Mouse (Mus musculus) E14TG2a.4 (cell line): ENCODE measurements at regions not wholly inside any gene's neighbourhood (a gene's known extent, or its start where the extent isn't known, plus 50 kb on each side); places are given as distances from the start of the nearest gene placed in this dataset.

Source experiments
- H3K27me3 ChIP-seq: 2 replicates; pipeline ENCODE4 v1.6.1; 2014; ENCODE audit warnings: low read length, control low read depth; ENCODE audit not compliant: insufficient read depth
- H3K36me3 ChIP-seq: 2 replicates; pipeline ENCODE4 v1.6.1; 2014; ENCODE audit warnings: low read length, control low read depth; ENCODE audit not compliant: insufficient read depth
- H3K4me1 ChIP-seq: replicated peaks from 2 replicates; pipeline ENCODE4 v1.6.1; 2014; ENCODE audit warnings: low read depth, low read length, control low read depth
- H3K4me3 ChIP-seq: replicated peaks from 2 replicates; pipeline ENCODE4 v1.5.1; 2014; ENCODE audit warnings: mild to moderate bottlenecking, low read length
- H3K9me3 ChIP-seq: 2 replicates; pipeline ENCODE4 v1.6.1; 2014; ENCODE audit warnings: low read length, control low read depth
- CTCF ChIP-seq: conservative IDR thresholded peaks from 2 replicates; pipeline ENCODE4 v1.5.1; 2014; ENCODE audit warnings: low read length
- NANOG ChIP-seq: IDR thresholded peaks from 2 replicates; pipeline ENCODE4 v1.6.1; 2014; ENCODE audit warnings: borderline replicate concordance, low read length, mixed read lengths
- POU5F1 ChIP-seq: IDR thresholded peaks from 2 replicates; pipeline ENCODE4 v1.6.1; 2014; ENCODE audit warnings: low read length, borderline replicate concordance

DNA sequence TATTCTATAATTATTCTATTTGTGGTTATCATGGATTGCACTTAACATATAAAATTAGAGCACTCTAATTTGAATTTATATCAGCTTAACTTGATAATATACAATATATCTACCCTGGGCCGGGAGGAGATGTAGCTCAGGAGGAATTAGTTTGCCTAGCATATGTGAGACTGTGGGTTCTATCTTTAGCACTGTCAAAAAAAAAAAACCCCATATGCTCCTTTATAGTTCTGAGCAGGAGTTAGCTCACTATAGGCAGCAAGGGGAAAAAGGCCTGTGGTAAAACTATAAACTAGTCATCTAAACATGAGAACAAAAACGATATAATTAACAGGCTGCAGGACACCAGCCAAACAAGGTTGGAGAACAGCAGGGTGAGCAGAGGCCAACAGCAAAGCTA, 145.0 kb downstream of the Mex3b start:
- TF ChIP-seq POU5F1 (no peak), NANOG (no peak), CTCF (no peak)
- Histone ChIP-seq H3K27me3 (no peaks in the 10 kb centered on the region), H3K9me3 (no peaks in the 10 kb centered on the region), H3K4me3 (no peak overlapping the region), H3K4me1 (peaks cover 14% of the 10 kb centered on the region), H3K36me3 (no peaks in the 10 kb centered on the region)

DNA sequence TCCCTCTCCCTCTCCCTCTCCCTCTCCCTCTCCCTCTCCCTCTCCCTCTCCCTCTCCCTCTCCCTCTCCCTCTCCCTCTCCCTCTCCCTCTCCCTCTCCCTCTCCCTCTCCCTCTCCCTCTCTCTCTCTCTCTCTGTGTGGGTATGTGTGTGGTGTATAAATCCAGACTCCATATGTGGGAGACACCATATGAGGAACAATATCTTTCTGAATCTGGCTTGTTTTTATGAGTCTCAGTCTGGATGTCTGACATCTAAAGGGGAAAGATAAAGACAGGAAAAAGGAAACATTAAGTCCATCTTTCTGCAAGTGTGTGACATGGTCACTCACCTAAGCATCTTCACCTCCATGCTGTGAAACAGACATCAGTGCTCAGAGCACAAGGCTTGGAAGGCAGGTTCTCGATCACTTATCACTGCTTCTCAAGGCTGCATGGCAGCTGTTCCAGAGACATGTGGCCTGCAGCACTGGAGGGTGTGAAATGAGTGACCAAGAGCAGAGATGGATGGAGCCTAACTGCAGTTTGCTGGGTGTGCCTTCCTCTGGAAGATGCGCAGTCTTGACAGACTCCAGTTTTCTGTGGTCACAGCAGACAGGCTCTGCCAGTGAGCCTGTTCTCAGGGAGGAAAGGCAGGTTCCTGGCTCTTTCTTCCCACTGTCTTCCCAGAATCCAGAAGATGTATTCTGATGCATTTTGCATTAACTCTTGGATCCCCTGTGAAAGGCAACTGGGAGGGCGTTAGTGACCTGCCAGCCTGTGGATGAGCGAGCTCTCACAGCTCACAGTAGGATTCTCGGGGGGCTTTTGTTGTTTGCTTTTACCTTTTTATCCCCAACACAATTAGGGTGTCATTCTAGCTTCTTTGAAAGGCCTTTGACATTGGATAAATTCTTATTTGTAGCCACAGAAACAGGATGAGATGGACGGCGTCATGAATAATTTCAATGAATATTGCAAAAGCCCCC, 147.9 kb downstream of the Mex3b start:
- TF ChIP-seq POU5F1 (no peak), NANOG (no peak), CTCF (no peak)
- H3K4me1 ChIP-seq, result peaks cover 8% of the 10 kb centered on the region
- no peaks in the 10 kb centered on the region for H3K36me3 ChIP-seq
- H3K4me3 ChIP-seq, result no peak overlapping the region
- no peaks in the 10 kb centered on the region for H3K27me3 ChIP-seq
- H3K9me3 ChIP-seq, result no peaks in the 10 kb centered on the region

DNA sequence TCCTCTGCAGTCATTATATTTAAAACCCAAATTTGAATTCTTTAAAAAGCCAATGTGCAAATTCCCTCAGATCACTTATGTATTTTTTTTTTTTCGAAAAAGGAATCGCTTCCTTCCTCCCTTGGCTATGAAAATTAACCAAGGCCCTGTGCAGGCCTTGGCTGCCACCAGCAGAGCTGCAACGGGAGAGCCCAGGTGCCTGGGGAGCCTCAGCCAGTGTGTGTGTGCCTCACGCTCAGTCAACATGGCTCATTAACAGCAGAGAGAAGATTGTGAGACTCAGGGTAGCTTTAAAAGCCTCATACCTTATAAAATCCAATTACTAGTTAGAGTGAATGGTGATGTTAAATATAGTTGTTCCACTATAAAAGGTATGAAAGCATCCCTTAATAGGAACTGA, 148.6 kb downstream of the Mex3b start:
- H3K4me3 ChIP-seq, result no peak overlapping the region
- no peaks in the 10 kb centered on the region for H3K36me3 ChIP-seq
- no peaks in the 10 kb centered on the region for H3K9me3 ChIP-seq
- TF ChIP-seq POU5F1 (no peak), CTCF (no peak), NANOG (no peak)
- peaks cover 8% of the 10 kb centered on the region for H3K4me1 ChIP-seq
- H3K27me3 ChIP-seq, result no peaks in the 10 kb centered on the region

DNA sequence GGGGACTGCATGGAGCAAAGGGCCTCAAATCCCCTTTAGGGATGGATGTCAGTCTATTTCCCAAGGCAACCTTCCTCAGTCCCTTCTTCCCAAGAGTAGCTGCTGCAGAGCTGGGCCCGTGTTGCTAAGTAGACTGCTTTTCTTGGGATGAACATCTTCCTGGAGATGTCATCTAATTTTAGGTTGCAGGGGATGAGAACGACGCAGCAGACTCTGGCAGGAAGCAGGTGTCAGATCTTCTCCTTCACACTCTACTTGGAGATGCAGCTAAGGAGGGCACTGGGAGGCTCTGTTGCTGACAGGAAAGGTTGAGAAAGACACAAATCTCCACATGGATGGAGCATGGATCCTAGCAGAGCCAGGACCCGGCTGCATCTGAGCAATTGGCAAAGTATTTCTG, 149.4 kb downstream of the Mex3b start:
- Histone ChIP-seq H3K27me3 (no peaks in the 10 kb centered on the region), H3K4me3 (no peak overlapping the region), H3K9me3 (no peaks in the 10 kb centered on the region), H3K4me1 (peaks cover 8% of the 10 kb centered on the region), H3K36me3 (no peaks in the 10 kb centered on the region)
- TF ChIP-seq CTCF, result no peak
- no peak for TF ChIP-seq NANOG
- no peak for TF ChIP-seq POU5F1

DNA sequence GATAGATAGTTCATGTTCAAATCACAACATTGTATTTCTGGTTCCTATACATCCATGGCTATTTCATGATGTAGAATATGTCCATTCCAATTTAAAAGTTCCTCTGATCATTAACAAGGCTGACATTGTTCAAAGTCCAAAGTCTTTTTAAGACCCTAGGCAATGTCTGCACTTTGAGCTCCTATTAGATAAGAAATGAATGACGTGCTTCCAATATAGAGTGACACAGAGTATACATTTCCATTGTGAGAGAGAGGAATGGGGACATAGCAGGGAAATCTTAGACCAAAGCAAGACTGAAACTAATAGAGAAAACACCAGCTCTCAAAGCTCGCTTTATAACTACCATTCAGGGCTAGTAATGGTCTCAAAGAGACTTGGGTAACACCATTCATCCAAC, 153.5 kb downstream of the Mex3b start:
- Histone ChIP-seq H3K27me3 (no peaks in the 10 kb centered on the region), H3K4me1 (peaks cover 10% of the 10 kb centered on the region; the same call in 1 of the 2 replicates), H3K9me3 (no peaks in the 10 kb centered on the region), H3K4me3 (no peak overlapping the region), H3K36me3 (no peaks in the 10 kb centered on the region)
- TF ChIP-seq NANOG (no peak), POU5F1 (no peak)

DNA sequence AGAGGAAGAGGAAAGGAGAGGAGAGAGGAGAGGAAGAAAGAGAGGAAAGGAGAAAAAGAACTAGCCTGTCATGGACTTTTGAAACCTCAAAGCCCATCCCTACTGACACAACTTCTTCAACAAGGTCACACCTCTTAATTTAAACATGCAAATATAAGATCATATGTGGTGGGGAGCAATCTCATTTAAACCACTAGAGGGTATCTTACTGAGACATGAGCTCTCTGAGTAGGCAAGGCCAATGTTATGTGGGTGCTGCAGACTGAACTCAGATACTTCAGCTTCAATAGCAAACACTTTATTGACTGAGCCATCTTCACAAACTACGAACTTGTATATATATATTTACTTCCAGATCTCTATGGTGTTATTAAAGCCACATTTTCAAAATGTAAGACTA, 156.9 kb downstream of the Mex3b start:
- H3K4me3 ChIP-seq, result no peak overlapping the region
- H3K4me1 ChIP-seq, result peaks cover 27% of the 10 kb centered on the region
- no peaks in the 10 kb centered on the region for H3K9me3 ChIP-seq
- no peaks in the 10 kb centered on the region for H3K36me3 ChIP-seq
- TF ChIP-seq NANOG (no peak), POU5F1 (no peak), CTCF (no peak)
- no peaks in the 10 kb centered on the region for H3K27me3 ChIP-seq

DNA sequence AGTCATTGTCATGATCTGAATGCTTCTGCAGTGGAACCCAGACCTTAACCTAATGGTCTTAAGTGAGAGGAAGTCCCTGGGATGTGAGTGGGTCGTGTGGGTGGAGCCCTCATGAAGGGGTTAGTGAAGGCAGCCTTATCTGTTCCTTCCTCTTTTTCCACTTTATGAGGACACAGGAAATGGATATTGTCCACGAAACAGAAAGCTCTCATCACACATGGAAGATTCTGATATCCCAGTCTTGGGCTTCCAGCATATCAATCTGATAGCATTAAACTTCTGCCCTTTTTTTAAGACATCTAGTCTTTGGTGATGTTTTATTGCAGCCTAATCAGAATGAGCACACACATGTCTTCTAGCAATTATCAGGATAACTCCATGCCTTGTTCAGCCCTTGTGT, 164.0 kb downstream of the Mex3b start:
- no peaks in the 10 kb centered on the region for H3K27me3 ChIP-seq
- no peaks in the 10 kb centered on the region for H3K36me3 ChIP-seq
- H3K4me3 ChIP-seq, result no peak overlapping the region
- H3K9me3 ChIP-seq, result peaks cover 4% of the 10 kb centered on the region; the same call in 1 of the 2 replicates
- H3K4me1 ChIP-seq, result peaks cover 13% of the 10 kb centered on the region
- TF ChIP-seq CTCF (no peak), POU5F1 (no peak), NANOG (no peak)

DNA sequence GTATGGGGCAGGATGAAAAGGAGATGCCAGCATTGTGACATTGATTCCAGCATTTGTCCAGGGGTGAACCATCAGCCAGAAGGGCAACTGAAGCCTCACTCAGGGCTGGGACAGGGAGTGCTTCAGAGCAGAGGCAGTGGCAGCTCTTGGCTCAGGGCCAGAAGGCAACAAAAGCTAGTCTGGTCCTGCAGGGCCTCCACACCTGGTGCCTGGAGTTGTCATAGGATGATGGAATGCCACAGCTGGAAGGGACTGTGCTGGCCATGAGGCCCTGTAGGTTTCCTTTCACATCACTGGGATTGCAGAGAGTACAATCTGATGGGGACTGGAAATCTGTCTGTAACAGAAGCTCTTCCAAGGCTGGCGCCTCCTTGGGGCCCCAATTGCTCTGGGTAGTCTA, 164.9 kb downstream of the Mex3b start:
- Histone ChIP-seq H3K4me1 (peaks cover 11% of the 10 kb centered on the region), H3K4me3 (no peak overlapping the region), H3K27me3 (no peaks in the 10 kb centered on the region), H3K36me3 (no peaks in the 10 kb centered on the region), H3K9me3 (peaks cover 4% of the 10 kb centered on the region; the same call in 1 of the 2 replicates)
- TF ChIP-seq POU5F1, result no peak
- no peak for TF ChIP-seq CTCF
- no peak for TF ChIP-seq NANOG
